Comparison of ENCODE assay signal across 8 mouse cellular contexts in genomic region chr7:24628685-24629610, GRCm38 (mm10). TPM values are rescaled to one million over a fixed set of nuclear protein-coding genes. Genes with fewer than 3 reads are reported as not detected.
A peak's percentile ranks its signal among the peaks of the same experiment; 100 is the strongest.
DNase-seq lines count a peak whose midpoint lies in the region; ATAC-seq and TF ChIP-seq lines count a peak whose summit lies in the region.
"Had no signal": no experiment of that assay in that cellular context is flagged by ENCODE, and none has a peak within 500 bp of the region (broad histone marks: within the 10 kb centered on the region; RNA-seq: fewer than 3 reads in every experiment).

No protein-coding gene starts in this region.

- no peaks in the 10 kb centered on the region for H3K27me3 ChIP-seq in hindbrain, postnatal 0 days (ENCODE audit: insufficient read depth, low read length)
- H3K27me3 ChIP-seq in limb, embryonic 14.5 days (ENCODE audit: control insufficient read depth, insufficient read depth, low read length): no peaks in the 10 kb centered on the region
- H3K27me3 ChIP-seq in midbrain, embryonic 14.5 days (ENCODE audit: control insufficient read depth, insufficient read depth, low read length): no peaks in the 10 kb centered on the region
- H3K27me3 ChIP-seq in spleen, adult 2 months (ENCODE audit: control insufficient read depth, insufficient read depth, low read length): no peaks in the 10 kb centered on the region

- H3K4me2 ChIP-seq in hindbrain, postnatal 0 days (ENCODE audit: low read depth, low read length): peak overlapping the region; percentile 59
- H3K4me2 ChIP-seq in limb, embryonic 14.5 days (replicated peaks; ENCODE audit: low read depth, low read length, severe bottlenecking): peak overlapping the region; percentile 57
- H3K4me2 ChIP-seq in midbrain, embryonic 14.5 days (ENCODE audit: low read length): peak overlapping the region; percentile 56

- H3K27ac ChIP-seq in hindbrain, postnatal 0 days: no peak overlapping the region
- no peak overlapping the region for H3K27ac ChIP-seq in limb, embryonic 14.5 days (replicated peaks; ENCODE audit: low read depth, low read length)
- no peak overlapping the region for H3K27ac ChIP-seq in midbrain, embryonic 14.5 days (replicated peaks; ENCODE audit: low read depth, low read length)
- H3K27ac ChIP-seq in spleen, adult 2 months (ENCODE audit: insufficient read depth, low read length): no peak overlapping the region

- 10% methylated on average over 32 of the region's 33 CpGs for WGBS in hindbrain, postnatal 0 days
- WGBS in limb, embryonic 14.5 days: 9% methylated on average over 22 of the region's 33 CpGs
- WGBS in midbrain, embryonic 14.5 days: 8% methylated on average over 32 of the region's 33 CpGs
- WGBS in spleen, adult 2 months: 10% methylated on average over 33 of the region's 33 CpGs

- peak; percentile 94 for DNase-seq in ZHBTc4 (ENCODE audit: low read depth, low spot score)
- peak; percentile 73 to 83 for DNase-seq in cerebellum, postnatal 10 days
- peak; percentile 86 for DNase-seq in gastrocnemius, postnatal 10 days
- peak; percentile 83 for DNase-seq in hindbrain, postnatal 0 days (ENCODE audit: low spot score)
- peak; percentile 84 for DNase-seq in limb, embryonic 14.5 days (ENCODE audit: low spot score)
- peak; percentile 83 for DNase-seq in midbrain, embryonic 14.5 days
- peak; percentile 49 to 85 for DNase-seq in spleen, adult 2 months (ENCODE audit: low read depth in 1 of 2, low spot score in 2 of 2)

- no peaks in the 10 kb centered on the region for H3K36me3 ChIP-seq in hindbrain, postnatal 0 days (ENCODE audit: insufficient read depth, low read length)
- H3K36me3 ChIP-seq in limb, embryonic 14.5 days (ENCODE audit: control insufficient read depth, insufficient read depth, low read length): no peaks in the 10 kb centered on the region
- H3K36me3 ChIP-seq in midbrain, embryonic 14.5 days (ENCODE audit: control insufficient read depth, insufficient read depth, low read length): no peaks in the 10 kb centered on the region
- peaks cover 14% of the 10 kb centered on the region for H3K36me3 ChIP-seq in spleen, adult 2 months (ENCODE audit: control insufficient read depth, insufficient read depth, low read length)

- TF ChIP-seq CTCF in hindbrain, postnatal 0 days (IDR thresholded peaks at IDR 0.05; ENCODE audit: low read depth): peak; percentile 13; the same call in 1 of the 2 replicates
- TF ChIP-seq CTCF in spleen, adult 2 months (IDR thresholded peaks at IDR 0.05; ENCODE audit: extremely low read depth, insufficient read depth, insufficient read length, insufficient replicate concordance): no peak

- TF ChIP-seq POLR2A in limb, embryonic 14.5 days (IDR thresholded peaks at IDR 0.05; ENCODE audit: borderline replicate concordance, extremely low read depth, insufficient read depth, insufficient read length): no peak
- no peak for TF ChIP-seq POLR2A in spleen, adult 2 months (IDR thresholded peaks at IDR 0.05; ENCODE audit: low read depth, low read length)

- peak; percentile 76 for ATAC-seq in hindbrain, postnatal 0 days
- peak; percentile 89 for ATAC-seq in limb, embryonic 14.5 days (ENCODE audit: low FRiP score, low read depth)
- peak; percentile 69; the same call in 1 of the 2 replicates for ATAC-seq in midbrain, embryonic 14.5 days (ENCODE audit: low FRiP score, low TSS enrichment)

- no peaks in the 10 kb centered on the region for H3K4me1 ChIP-seq in hindbrain, postnatal 0 days (ENCODE audit: insufficient read depth, low read length)
- H3K4me1 ChIP-seq in limb, embryonic 14.5 days (ENCODE audit: control insufficient read depth, insufficient read depth, low read length): peaks cover 6% of the 10 kb centered on the region; the same call in 1 of the 2 replicates
- H3K4me1 ChIP-seq in midbrain, embryonic 14.5 days (ENCODE audit: control insufficient read depth, insufficient read depth, low read length): peaks cover 7% of the 10 kb centered on the region; the same call in 1 of the 2 replicates
- peaks cover 4% of the 10 kb centered on the region for H3K4me1 ChIP-seq in spleen, adult 2 months (ENCODE audit: control insufficient read depth, insufficient read depth, insufficient read length)

- peak overlapping the region; percentile 24 for H3K4me3 ChIP-seq in hindbrain, postnatal 0 days (ENCODE audit: low read length)
- H3K4me3 ChIP-seq in limb, embryonic 14.5 days (replicated peaks; ENCODE audit: low read length): peak overlapping the region; percentile 32
- peak overlapping the region; percentile 23 for H3K4me3 ChIP-seq in midbrain, embryonic 14.5 days (replicated peaks; ENCODE audit: low read depth, low read length)
- H3K4me3 ChIP-seq in spleen, adult 2 months (ENCODE audit: extremely low read depth, insufficient read depth, insufficient read length): peak overlapping the region; percentile 42

- H3K9me3 ChIP-seq in hindbrain, postnatal 0 days (ENCODE audit: low read length): no peaks in the 10 kb centered on the region
- no peaks in the 10 kb centered on the region for H3K9me3 ChIP-seq in limb, embryonic 14.5 days (ENCODE audit: control insufficient read depth, low read length)
- H3K9me3 ChIP-seq in midbrain, embryonic 14.5 days (ENCODE audit: control insufficient read depth, low read length): no peaks in the 10 kb centered on the region

- H3K9ac ChIP-seq in hindbrain, postnatal 0 days (replicated peaks; ENCODE audit: low read length): peak overlapping the region; percentile 46; the same call in 1 of the 2 replicates
- peak overlapping the region; percentile 55 for H3K9ac ChIP-seq in limb, embryonic 14.5 days (ENCODE audit: low read depth, low read length, severe bottlenecking)
- no peak overlapping the region; the same call in 1 of the 2 replicates for H3K9ac ChIP-seq in midbrain, embryonic 14.5 days (replicated peaks; ENCODE audit: low read length)

RNA-seq across cellular contexts. Expression of gene Lypd3, which starts 7.4 kb away (rescaled TPM):
- not detected for total RNA-seq in gastrocnemius, postnatal 10 days (2021)
- total RNA-seq in hindbrain, postnatal 0 days (2014; rRNA removed): 1.3 and 1.4 TPM in 2 replicates
- polyA plus RNA-seq in hindbrain, postnatal 0 days (2015; fragmentation: Nextera tagmentation; extraction: Ambion mirVana): 1.2 and 1.3 TPM in 2 replicates
- polyA plus RNA-seq in limb, embryonic 14.5 days (2012; rRNA removed): 24.8 and 30.4 TPM in 2 replicates
- polyA plus RNA-seq in limb, embryonic 14.5 days (2014; fragmentation: Nextera tagmentation; extraction: Ambion mirVana): 38.8 and 50.7 TPM in 2 replicates
- polyA plus RNA-seq in midbrain, embryonic 14.5 days (2014; fragmentation: Nextera tagmentation; extraction: Ambion mirVana): 0.13 and 0.26 TPM in 2 replicates
- not detected in 2 replicates for polyA plus RNA-seq in spleen, adult 2 months (2012; rRNA removed)

RNA-seq across cellular contexts. Expression of gene Phldb3, which starts 18.4 kb away (rescaled TPM):
- under 1 TPM; 0.77 to 0.80 TPM for total RNA-seq in gastrocnemius, postnatal 10 days (2021)
- total RNA-seq in hindbrain, postnatal 0 days (2014; rRNA removed): 0.11 and 0.73 TPM in 2 replicates
- polyA plus RNA-seq in hindbrain, postnatal 0 days (2015; fragmentation: Nextera tagmentation; extraction: Ambion mirVana): not detected in 2 replicates
- polyA plus RNA-seq in limb, embryonic 14.5 days (2012; rRNA removed): 4.1 and 5.5 TPM in 2 replicates
- polyA plus RNA-seq in limb, embryonic 14.5 days (2014; fragmentation: Nextera tagmentation; extraction: Ambion mirVana): 0.70 and 1.2 TPM in 2 replicates
- not detected in 2 replicates for polyA plus RNA-seq in midbrain, embryonic 14.5 days (2014; fragmentation: Nextera tagmentation; extraction: Ambion mirVana)
- polyA plus RNA-seq in spleen, adult 2 months (2012; rRNA removed): 5.2 and 7.6 TPM in 2 replicates

RNA-seq across cellular contexts. Expression of gene Zfp575, which starts 41.5 kb away (rescaled TPM):
- total RNA-seq in gastrocnemius, postnatal 10 days (2021): under 1 TPM; 0.59 to 0.95 TPM
- total RNA-seq in hindbrain, postnatal 0 days (2014; rRNA removed): 1.0 and 1.2 TPM in 2 replicates
- polyA plus RNA-seq in hindbrain, postnatal 0 days (2015; fragmentation: Nextera tagmentation; extraction: Ambion mirVana): 20.3 and 21.0 TPM in 2 replicates
- 4.5 and 7.6 TPM in 2 replicates for polyA plus RNA-seq in limb, embryonic 14.5 days (2012; rRNA removed)
- 5.0 TPM in 2 replicates for polyA plus RNA-seq in limb, embryonic 14.5 days (2014; fragmentation: Nextera tagmentation; extraction: Ambion mirVana)
- 9.2 and 12.1 TPM in 2 replicates for polyA plus RNA-seq in midbrain, embryonic 14.5 days (2014; fragmentation: Nextera tagmentation; extraction: Ambion mirVana)
- polyA plus RNA-seq in spleen, adult 2 months (2012; rRNA removed): 0.29 and 0.61 TPM in 2 replicates

RNA-seq across cellular contexts. Expression of gene Ethe1, which starts 41.6 kb away (rescaled TPM):
- 10 to 100 TPM in 1 of 2 experiments, 1 to 10 TPM in 1; 9.4 to 10.0 TPM for total RNA-seq in gastrocnemius, postnatal 10 days (2021)
- 36.3 and 43.8 TPM in 2 replicates for total RNA-seq in hindbrain, postnatal 0 days (2014; rRNA removed)
- 24.4 and 25.3 TPM in 2 replicates for polyA plus RNA-seq in hindbrain, postnatal 0 days (2015; fragmentation: Nextera tagmentation; extraction: Ambion mirVana)
- polyA plus RNA-seq in limb, embryonic 14.5 days (2012; rRNA removed): 19.9 and 21.9 TPM in 2 replicates
- polyA plus RNA-seq in limb, embryonic 14.5 days (2014; fragmentation: Nextera tagmentation; extraction: Ambion mirVana): 30.7 and 31.5 TPM in 2 replicates
- 18.5 and 24.2 TPM in 2 replicates for polyA plus RNA-seq in midbrain, embryonic 14.5 days (2014; fragmentation: Nextera tagmentation; extraction: Ambion mirVana)
- 23.2 and 27.3 TPM in 2 replicates for polyA plus RNA-seq in spleen, adult 2 months (2012; rRNA removed)

RNA-seq across cellular contexts. Expression of gene Tex101, which starts 47.5 kb away (rescaled TPM):
- total RNA-seq in gastrocnemius, postnatal 10 days (2021): not detected
- total RNA-seq in hindbrain, postnatal 0 days (2014; rRNA removed): not detected in 2 replicates
- not detected in 2 replicates for polyA plus RNA-seq in hindbrain, postnatal 0 days (2015; fragmentation: Nextera tagmentation; extraction: Ambion mirVana)
- polyA plus RNA-seq in limb, embryonic 14.5 days (2012; rRNA removed): not detected in 2 replicates
- polyA plus RNA-seq in limb, embryonic 14.5 days (2014; fragmentation: Nextera tagmentation; extraction: Ambion mirVana): not detected in 2 replicates
- not detected in 2 replicates for polyA plus RNA-seq in midbrain, embryonic 14.5 days (2014; fragmentation: Nextera tagmentation; extraction: Ambion mirVana)
- not detected in 2 replicates for polyA plus RNA-seq in spleen, adult 2 months (2012; rRNA removed)
- total RNA-seq: left cerebral cortex, postnatal 10 days had no signal

Comparison
In these comparisons a context has a peak if more than half of its experiments do, and no peak if none do; other contexts are left out.
1. RNA of gene Lypd3, which starts 7.4 kb away (polyA plus RNA-seq): 24.8 to 50.7 TPM in limb, embryonic 14.5 days; 1.2 to 1.3 TPM in hindbrain, postnatal 0 days, 0.13 to 0.26 TPM in midbrain, embryonic 14.5 days and not detected in spleen, adult 2 months; every median in the first group is over 10 times any median in the second.
2. Peak in every context shown above with its lines, with median percentiles within 50 percentile points of each other: DNase-seq, ATAC-seq, H3K4me2 ChIP-seq and H3K4me3 ChIP-seq.